Mouse (Mus musculus) right cerebral cortex, postnatal 10 days (tissue): ENCODE results near the gene Gadd45b.

ENCODE experiments used
- DNase-seq, 2 experiments: peaks; one replicate each; pipeline ENCODE4 v3.0.0; 2021; ENCODE audit warnings: low spot score in 2 of 2

The Gadd45b gene

DNA sequence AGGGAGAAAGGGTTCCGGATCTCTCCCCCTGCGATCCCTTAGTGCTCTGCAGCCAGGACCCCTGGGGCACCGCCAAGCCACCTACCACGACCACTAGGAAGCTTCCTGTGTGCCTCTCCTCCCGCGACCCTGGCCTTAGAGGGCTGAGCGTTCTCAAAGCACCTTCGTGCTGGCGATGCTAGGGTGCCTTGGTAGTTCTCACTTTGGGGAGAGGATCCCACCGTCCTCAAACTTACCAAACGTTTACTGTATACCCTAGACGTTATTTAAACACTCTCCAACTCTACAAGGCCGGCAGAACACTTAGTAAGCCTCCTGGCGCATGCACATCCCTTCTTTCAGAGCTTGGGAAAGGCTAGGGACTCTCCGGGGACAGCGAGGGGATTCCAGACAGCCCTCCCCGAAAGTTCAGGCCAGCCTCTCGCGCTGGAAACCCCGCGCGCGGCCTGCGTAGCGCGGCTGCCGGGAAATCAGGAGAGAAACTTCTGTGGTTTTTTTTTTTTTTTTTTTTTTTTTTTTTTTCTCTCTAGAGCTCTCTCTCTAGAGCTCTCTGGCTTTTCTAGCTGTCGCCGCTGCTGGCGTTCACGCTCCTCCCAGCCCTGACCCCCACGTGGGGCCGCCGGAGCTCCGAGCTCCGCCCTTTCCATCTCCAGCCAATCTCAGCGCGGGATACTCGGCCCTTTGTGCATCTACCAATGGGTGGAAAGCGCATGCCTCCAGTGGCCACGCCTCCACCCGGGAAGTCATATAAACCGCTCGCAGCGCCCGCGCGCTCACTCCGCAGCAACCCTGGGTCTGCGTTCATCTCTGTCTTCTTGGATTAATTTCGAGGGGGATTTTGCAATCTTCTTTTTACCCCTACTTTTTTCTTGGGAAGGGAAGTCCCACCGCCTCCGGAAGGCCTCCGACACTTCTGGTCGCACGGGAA, at the start of gene Gadd45b:
TSS of gene Gadd45b (plus strand) at position 775 of the 928 bp plus-strand sequence.
- peak; percentile 99 to 100 for DNase-seq

DNA sequence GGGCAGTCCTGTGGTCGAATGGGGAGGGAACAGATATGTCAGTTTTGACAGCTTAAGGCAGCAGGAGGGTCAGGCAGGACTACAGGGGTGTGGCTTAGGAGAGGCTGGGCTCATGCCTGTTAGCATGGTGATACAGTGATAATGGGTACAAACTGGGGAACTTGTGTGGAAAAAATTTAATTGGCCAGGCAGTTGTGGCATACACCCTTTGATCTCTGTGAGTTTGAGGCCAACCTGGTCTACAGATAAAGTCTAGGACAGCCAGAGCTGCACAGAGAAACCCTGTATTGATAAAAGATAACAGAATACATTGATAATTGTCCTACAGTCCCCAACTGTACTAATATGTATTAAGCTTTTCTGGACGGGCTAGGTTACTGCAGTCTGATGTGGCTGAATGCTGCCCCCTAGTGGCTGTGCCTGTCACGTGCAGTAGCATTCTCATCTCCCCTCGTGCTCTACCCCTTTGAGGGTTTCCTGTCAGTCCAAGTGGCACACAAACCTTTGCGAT, 49.7 kb upstream of the Gadd45b start:
- DNase-seq = peak in 1 of 2 experiments; percentile 77

GRCm38 (mm10) chr10:80880901-80881300, 49.0 kb upstream of the Gadd45b start:
- DNase-seq = no peak

DNA sequence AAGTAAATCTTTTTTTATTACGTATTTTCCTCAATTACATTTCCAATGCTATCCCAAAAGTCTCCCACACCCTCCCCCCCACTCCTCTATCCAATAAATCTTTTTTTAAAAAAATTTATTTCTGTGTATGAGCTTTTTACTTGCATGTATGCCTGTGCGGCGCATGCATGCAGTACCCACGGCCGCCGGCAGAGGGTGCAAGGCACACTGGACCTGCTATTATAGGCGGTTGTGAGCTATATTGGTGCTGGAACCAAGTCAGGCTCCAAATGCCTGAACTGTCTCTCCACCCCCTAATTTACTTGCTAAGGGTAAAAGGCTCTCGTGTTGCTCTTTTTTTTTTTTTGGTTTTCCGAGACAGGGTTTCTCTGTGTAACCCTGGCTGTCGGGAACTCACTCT, 48.6 kb upstream of the Gadd45b start:
- peak; percentile 80 for DNase-seq

- DNase-seq = peak in 1 of 2 experiments; percentile 28
Observed at GRCm38 (mm10) chr10:80887181-80887580, 42.7 kb upstream of the Gadd45b start.

- DNase-seq = no peak
Observed at GRCm38 (mm10) chr10:80895100-80895499, 34.8 kb upstream of the Gadd45b start.

GRCm38 (mm10) chr10:80895697-80896096, 34.2 kb upstream of the Gadd45b start:
- DNase-seq = no peak

- DNase-seq = no peak
Observed at GRCm38 (mm10) chr10:80896581-80897485, 33.0 kb upstream of the Gadd45b start.

- DNase-seq = peak; percentile 72 to 80
Observed at GRCm38 (mm10) chr10:80897861-80898510, 31.9 kb upstream of the Gadd45b start.

DNA sequence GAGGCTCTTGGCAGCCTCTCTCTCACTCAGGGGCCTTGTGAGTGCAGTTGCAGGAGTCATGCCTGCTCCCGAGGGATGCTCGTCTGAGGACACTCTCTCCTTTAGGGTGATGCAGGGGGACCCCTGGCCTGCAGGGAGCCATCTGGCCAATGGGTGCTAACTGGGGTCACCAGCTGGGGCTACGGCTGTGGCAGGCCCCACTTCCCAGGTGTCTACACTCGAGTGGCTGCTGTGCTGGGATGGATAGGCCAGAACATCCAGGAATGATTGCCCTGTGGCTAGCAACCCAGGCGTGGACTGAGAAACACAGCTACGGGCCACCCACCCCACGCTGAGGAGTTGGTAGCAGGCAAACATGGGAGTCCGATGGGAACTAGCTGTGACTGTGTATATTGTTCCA, 30.8 kb upstream of the Gadd45b start:
- DNase-seq = no peak

DNA sequence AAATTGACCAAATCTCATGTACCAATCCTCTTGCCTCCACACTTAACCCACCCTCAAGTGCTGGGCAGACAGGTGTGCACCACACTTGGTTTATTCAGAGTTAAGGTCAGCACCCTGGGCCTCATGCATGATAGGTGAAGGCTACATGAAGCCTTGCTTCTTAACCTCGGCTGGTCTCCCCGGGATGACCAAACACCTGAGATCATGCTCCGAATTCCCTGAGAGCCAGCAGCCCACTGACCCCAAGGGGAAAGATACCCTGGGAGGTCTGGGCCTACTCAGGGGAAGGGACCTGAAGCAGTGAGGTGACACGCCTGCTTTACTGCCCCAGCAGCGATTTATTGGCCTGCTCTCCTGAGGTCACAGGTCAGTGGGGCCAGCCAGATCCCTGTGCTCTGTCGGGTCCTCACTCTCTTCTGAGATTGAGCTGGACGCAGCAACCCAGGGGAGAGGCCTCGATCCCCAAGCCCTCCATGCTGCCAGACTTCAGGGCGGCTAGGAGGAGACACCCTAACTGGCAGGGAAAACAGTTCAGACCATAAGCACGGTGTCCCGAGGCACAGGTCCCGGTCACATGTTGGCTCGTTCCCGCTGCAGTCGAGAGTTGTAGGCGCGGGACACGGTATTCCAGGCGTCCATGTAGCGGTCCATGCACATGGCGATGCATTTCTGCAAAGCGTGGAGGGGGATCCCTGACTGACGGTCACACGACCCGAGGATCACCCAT, 30.1 kb upstream of the Gadd45b start:
- no peak for DNase-seq

DNA sequence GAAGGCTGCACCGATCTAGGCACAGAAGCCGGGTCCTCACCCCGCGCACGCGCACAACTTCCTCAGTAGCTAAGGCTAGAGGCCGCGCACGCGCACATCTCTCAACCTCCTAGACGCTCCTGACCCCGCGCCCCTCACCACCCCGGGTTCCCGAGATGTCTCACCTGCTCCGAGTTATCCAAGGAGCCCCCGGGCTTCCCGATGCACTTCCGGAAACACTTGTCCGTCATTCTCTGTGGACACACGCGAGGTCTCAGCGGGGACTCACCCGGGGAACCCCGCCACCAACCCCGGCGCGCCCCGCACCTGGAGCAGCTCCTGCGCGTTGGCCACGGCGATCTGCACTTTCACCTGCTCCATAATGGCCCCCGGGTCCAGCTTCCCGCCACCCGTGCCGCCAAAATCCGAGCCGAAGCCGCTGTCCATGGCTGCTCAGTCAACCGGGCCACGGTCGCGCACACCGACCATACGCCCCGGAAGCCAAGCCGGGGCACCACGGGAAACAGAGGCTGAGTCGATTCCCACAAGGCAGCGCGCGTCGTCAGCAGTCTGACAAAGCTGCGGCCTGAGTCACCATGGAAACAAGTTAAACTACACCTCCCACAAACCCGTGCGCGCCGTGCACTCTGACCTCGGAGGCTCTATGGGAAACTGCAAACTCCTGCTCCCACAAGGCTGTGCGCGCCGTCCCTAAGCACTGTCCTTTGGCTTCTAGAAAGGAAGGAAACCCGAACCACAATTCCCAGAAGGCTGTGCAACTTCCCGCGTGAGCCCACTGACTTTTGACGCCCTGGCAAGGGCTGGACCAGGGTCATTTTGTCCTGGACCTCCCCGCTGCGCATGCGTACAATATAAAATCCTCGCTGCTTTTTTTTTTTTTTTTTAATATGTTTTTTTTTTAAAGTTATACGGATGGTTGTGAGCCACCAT, 29.3 kb upstream of the Gadd45b start, which contains the start of gene Timm13:
TSS of gene Timm13 (minus strand) at position 652 of the 930 bp plus-strand sequence.
- DNase-seq = peak; percentile 100

DNA sequence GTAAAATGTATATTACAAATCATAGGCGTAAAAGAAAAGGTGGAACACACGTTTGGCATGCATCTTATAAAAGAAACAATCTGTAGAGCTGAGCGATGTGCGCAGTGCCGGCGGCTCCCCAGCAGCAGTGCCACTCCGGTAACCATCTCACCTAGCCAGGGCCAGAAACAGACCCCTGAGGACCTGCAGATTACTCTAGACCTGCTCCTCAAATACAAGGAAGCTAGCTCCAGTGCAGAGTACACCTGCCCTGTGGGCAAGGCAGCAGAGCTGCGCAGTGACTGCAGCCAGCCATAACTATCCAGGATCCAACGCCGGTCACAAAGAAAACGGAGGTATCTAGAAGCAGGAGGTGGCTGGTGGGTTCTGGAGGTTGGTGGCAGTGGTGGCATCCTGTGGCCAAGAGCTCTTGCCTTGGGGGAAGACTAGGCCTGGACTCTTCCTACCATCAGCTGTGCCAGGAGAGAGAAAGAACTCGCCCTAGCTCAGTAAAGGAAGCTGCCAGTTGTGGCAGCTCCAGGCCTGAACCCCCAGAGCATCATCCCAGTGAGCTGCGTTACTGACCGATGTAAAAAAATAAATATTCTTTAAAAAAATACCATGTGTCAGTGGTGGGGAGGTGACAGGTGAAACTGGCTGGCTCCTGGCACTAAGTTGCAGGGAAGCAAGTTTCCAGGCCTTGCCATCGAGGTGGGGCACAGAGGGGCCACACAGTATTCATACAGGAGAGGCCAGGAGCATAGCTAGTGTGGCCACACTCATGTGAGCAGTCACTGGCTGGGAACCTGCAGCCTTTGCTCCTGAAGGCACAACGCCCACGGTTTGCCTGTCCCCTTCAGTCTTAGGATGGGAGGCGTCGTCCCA, 28.2 kb upstream of the Gadd45b start:
- DNase-seq = no peak

DNA sequence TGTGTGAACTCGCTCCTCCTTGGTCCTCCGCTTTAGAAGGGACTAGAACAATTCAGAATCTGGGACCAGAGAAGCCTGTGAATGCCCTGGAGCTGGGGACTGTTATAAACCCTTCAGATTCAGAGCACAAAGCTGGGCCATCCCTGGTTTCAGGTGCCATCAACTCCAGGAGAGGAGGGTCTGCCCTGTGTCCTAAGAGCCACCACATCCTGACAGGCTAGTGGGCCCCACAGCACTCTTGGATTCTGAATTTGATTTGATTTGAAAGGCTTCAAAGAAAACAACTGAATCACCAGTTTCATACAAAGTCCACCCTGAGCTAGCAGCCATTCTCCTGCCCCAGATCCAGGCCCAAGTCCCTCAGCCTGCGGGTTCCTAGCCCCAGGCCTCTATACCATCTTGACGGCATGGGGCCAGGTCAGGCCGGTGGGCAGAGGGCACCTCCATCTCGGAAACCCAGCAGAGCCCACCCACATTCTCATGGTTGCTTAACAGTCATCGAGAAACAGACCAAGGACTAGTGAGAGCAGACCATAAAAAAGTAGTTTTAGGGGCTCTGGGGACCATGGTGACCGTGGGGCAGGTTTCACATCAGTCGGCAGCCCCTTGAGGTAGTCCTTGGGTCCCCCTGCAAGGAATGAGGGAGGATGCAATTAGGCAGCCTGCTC, 27.5 kb upstream of the Gadd45b start:
- no peak for DNase-seq

DNA sequence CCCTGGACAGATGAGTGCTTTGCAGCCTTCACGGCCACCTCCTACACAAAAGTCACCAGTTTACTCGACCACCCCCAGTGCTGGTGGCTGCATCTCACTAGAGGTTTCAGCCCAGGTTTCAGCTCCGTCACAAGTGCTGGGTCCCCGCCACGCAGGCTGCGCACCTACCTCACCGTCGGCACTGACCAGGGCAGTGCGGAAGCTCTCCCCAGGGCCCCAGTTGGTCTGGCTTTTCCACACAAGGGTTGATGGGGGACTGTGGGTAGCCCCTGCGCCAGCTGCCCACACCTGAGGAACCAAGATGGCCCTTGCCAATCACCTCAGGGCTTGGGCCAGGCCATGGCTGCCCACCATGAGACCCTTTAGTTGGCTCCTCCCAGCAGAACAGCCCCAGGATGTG, 26.6 kb upstream of the Gadd45b start:
- DNase-seq = no peak

DNA sequence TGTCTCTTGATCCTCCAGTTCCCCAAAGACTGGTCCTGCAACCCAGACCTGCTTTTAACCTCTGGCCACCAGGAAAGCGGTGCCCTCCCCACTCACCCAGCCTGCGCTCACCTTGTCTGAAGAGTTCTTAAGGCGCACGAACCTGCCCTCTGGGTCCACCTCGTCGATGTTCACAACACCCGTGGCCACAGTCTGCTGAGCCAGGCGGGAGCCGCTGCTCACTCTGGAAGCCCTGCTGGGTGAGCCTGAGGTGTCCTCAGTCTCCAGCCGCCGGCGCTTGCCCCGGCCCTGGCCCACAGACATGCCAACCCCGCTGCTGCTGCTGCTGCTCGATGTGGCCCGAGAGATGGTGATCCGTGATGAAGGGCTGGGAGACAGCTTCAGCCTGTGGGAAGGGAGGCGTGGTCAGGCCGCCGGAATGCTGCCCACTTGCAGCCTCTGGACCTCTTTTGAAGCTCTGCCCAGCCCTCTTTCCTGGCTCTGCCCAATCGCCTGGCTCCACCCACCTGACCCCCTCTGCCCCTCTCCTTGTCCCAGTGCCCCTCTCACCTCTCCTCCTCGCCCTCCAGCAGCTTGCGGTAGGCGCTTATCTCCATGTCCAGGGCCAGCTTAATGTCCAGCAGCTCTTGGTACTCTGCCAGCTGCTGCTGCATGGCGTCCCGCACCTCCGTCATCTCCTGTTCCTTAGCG, 25.7 kb upstream of the Gadd45b start:
- no peak for DNase-seq

DNA sequence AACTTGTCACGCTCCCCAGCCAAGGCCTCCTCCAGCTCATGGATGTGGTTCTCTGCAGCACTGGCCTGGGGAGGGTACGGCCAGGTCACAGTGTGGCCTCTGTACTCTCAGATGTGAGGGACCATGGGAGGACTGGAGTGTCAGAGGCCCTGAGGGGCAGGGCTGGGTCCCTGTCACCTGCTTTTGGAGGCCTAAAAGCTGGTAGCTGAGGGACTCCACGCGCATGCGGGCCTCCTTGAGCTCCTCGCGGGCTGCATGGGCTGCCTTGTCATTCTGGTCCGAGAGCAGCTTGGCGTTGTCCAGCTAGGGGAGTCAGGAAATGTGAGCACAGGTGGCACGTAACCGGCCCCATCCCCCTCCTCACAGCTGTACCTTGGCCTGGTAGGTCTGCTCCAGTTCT, 25.2 kb upstream of the Gadd45b start:
- DNase-seq = no peak
